Mouse (Mus musculus): Measurements from ENCODE around the gene Tyrobp.
A peak's percentile ranks its signal among the peaks of the same experiment; 100 is the strongest.

The Tyrobp gene

GRCm38 (mm10) chr7:30423071-30423641 is 9.6 kb downstream of the Tyrobp start:
- no peak for DNase-seq (ENCODE audit: low spot score in 2 of 2)

GRCm38 (mm10) chr7:30429327-30429726 is 15.8 kb downstream of the Tyrobp start:
- no peak for DNase-seq (ENCODE audit: low spot score in 2 of 2)

- DNase-seq (ENCODE audit: low spot score in 2 of 2): no peak
Measured at GRCm38 (mm10) chr7:30430191-30430590, 16.6 kb downstream of the Tyrobp start.

GRCm38 (mm10) chr7:30431793-30432192 is 18.2 kb downstream of the Tyrobp start:
- DNase-seq (ENCODE audit: low spot score in 2 of 2): peak; percentile 63 to 81

- no peak for DNase-seq (ENCODE audit: low spot score in 2 of 2)
Measured at GRCm38 (mm10) chr7:30434238-30434637, 20.7 kb downstream of the Tyrobp start.

GRCm38 (mm10) chr7:30434701-30435100 is 21.1 kb downstream of the Tyrobp start:
- no peak for DNase-seq (ENCODE audit: low spot score in 2 of 2)

- DNase-seq (ENCODE audit: low spot score in 2 of 2): no peak
Measured at GRCm38 (mm10) chr7:30435156-30435555, 21.6 kb downstream of the Tyrobp start.

- no peak for DNase-seq (ENCODE audit: low spot score in 2 of 2)
Measured at GRCm38 (mm10) chr7:30436879-30437278, 23.3 kb downstream of the Tyrobp start.

GRCm38 (mm10) chr7:30439734-30440133 is 26.2 kb downstream of the Tyrobp start:
- no peak for DNase-seq (ENCODE audit: low spot score in 2 of 2)

- peak in 1 of 2 experiments; percentile 57 for DNase-seq (ENCODE audit: low spot score in 2 of 2)
Measured at GRCm38 (mm10) chr7:30440697-30441096, 27.1 kb downstream of the Tyrobp start.

- DNase-seq (ENCODE audit: low spot score in 2 of 2): no peak
Measured at GRCm38 (mm10) chr7:30443696-30444095, 30.1 kb downstream of the Tyrobp start.

GRCm38 (mm10) chr7:30444154-30444970 is 30.8 kb downstream of the Tyrobp start:
- DNase-seq (ENCODE audit: low spot score in 2 of 2): no peak

- DNase-seq (ENCODE audit: low spot score in 2 of 2): no peak
Measured at GRCm38 (mm10) chr7:30444971-30445751, 31.6 kb downstream of the Tyrobp start, which contains the start of gene Aplp1. TSS of gene Aplp1 (minus strand) at chr7:30445535.

GRCm38 (mm10) chr7:30450241-30450640 is 36.7 kb downstream of the Tyrobp start:
- DNase-seq (ENCODE audit: low spot score in 2 of 2): no peak

- DNase-seq (ENCODE audit: low spot score in 2 of 2): no peak
Measured at GRCm38 (mm10) chr7:30453327-30453726, 39.8 kb downstream of the Tyrobp start.

GRCm38 (mm10) chr7:30453766-30454165 is 40.2 kb downstream of the Tyrobp start:
- DNase-seq (ENCODE audit: low spot score in 2 of 2): peak; percentile 70 to 71

GRCm38 (mm10) chr7:30454259-30454658 is 40.7 kb downstream of the Tyrobp start:
- DNase-seq (ENCODE audit: low spot score in 2 of 2): no peak

GRCm38 (mm10) chr7:30456487-30456886 is 42.9 kb downstream of the Tyrobp start:
- no peak for DNase-seq (ENCODE audit: low spot score in 2 of 2)

- no peak for DNase-seq (ENCODE audit: low spot score in 2 of 2)
Measured at GRCm38 (mm10) chr7:30456911-30457628, 43.5 kb downstream of the Tyrobp start.

- no peak for DNase-seq (ENCODE audit: low spot score in 2 of 2)
Measured at GRCm38 (mm10) chr7:30457629-30458330, 44.2 kb downstream of the Tyrobp start, which contains the start of the genes Kirrel2 and Nphs1. TSS of gene Kirrel2 (minus strand) at chr7:30457690. TSS of gene Nphs1 (plus strand) at chr7:30458315.

- no peak for DNase-seq (ENCODE audit: low spot score in 2 of 2)
Measured at GRCm38 (mm10) chr7:30459484-30459883, 45.9 kb downstream of the Tyrobp start.

Measured in natural killer cell, adult 2 months (primary cell).